Mouse (Mus musculus): ENCODE data around the gene Olfr786. TPM values are rescaled to one million over a fixed set of nuclear protein-coding genes. Genes with fewer than 3 reads are reported as not detected.

The Olfr786 gene
- not detected in 2 replicates for polyA plus RNA-seq (2016; fragmentation: Nextera tagmentation; extraction: Ambion mirVana)

DNA sequence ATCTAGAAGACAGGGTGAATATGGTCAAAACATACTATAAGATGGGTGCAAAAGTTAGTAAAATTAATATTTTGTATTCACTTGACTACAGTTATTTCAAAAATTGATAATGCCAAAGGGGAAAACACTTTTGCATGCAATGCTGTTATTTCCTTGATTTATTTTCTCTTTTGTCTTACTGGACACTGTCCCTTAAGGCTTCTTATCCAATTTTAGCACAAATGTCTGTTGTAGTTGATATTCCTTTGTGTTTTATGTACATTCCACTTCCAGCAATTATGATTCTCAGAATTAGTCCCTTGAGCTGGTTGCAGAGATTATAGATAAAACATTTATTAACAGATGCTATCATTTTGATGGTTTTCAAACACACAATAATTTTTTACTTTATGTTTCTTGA lies at the start of gene Olfr786:
TSS of gene Olfr786 (plus strand) at position 301 of the 400 bp plus-strand sequence.
- no peaks in the 10 kb centered on the region for H3K27me3 ChIP-seq (ENCODE audit: insufficient read depth, poor library complexity, severe bottlenecking)
- DNase-seq (ENCODE audit: low spot score) = no peak
- no peak within 1 kb of the TSS for H3K4me3 ChIP-seq
- H3K27ac ChIP-seq = no peak within 1 kb of the TSS
- no peaks in the 10 kb centered on the region for H3K36me3 ChIP-seq
- no peaks in the 10 kb centered on the region for H3K9me3 ChIP-seq
- H3K4me1 ChIP-seq = no peaks in the 10 kb centered on the region

DNA sequence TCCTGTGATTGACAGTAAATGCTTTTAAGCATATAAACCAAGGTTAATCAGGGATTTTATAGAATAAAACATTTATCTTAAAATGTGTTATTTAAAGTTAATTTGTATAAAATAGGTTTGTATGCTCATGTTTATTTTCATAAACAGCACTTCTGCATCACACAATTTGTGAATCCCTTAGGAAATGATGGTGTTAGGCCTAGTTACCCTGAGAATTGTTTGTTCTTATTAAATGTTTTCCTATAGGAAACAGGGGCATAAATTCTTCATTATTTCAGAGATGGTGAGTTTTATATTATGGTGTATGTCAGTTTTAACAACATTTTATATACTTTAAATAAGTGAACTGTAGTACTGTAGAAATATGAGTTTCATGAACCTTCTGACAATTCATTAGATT lies 43.3 kb upstream of the Olfr786 start, which contains the start of gene Olfr784:
TSS of gene Olfr784 (plus strand) at position 301 of the 400 bp plus-strand sequence.
- Histone ChIP-seq H3K27ac (no peak within 1 kb of the TSS), H3K27me3 (ENCODE audit: insufficient read depth, poor library complexity, severe bottlenecking) (no peaks in the 10 kb centered on the region), H3K36me3 (no peaks in the 10 kb centered on the region), H3K9me3 (no peaks in the 10 kb centered on the region), H3K4me3 (no peak within 1 kb of the TSS), H3K4me1 (no peaks in the 10 kb centered on the region)
- no peak for DNase-seq (ENCODE audit: low spot score)

DNA sequence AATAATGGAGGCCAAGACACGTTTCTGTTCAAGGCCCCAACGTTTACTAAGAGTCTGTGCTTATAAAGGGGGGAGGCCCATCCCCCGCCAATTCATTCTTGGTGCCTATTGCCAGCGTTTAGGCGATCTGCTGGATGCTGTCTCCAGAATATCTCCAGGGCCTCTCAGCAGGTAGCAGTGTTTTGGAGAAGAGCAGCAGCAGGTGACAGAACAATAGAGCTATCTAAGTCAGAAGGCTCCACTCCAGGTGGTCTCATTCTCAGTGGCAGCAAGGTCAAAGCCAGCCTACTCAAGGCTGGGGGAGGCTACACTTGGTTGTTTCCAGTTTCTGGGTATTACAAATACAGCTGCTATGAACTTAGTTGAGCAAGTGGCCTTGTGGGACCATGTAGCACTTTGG lies 26.2 kb upstream of the Olfr786 start:
- WGBS = 48% methylated on average over 5 of the region's 5 CpGs
- Histone ChIP-seq H3K27me3 (ENCODE audit: insufficient read depth, poor library complexity, severe bottlenecking) (no peaks in the 10 kb centered on the region), H3K4me1 (no peaks in the 10 kb centered on the region), H3K27ac (no peak overlapping the region), H3K36me3 (no peaks in the 10 kb centered on the region), H3K9me3 (no peaks in the 10 kb centered on the region; the same call in 1 of the 2 replicates), H3K4me3 (no peak overlapping the region)
- DNase-seq (ENCODE audit: low spot score) = no peak

DNA sequence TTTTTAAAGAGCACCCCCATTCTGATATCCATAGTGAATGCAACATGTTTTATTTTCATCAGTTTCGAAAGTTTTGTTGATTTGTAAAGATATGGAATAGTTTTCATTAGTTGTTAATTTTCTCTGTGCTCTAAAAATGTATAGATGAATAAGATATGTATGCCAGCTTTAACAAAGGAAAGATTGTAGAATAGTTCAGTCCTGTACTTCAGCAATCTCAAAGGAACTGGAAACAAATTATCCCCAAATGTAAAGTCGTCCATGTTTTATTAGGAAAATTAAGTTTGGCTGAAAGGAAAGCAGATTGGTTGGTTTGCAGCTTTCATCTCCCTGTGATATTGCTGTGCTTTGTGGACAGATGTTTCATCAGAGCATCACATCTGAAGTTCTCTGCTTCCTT lies 22.0 kb upstream of the Olfr786 start, which contains the start of gene Olfr785:
TSS of gene Olfr785 (plus strand) at position 301 of the 400 bp plus-strand sequence.
- Histone ChIP-seq H3K27ac (no peak within 1 kb of the TSS), H3K27me3 (ENCODE audit: insufficient read depth, poor library complexity, severe bottlenecking) (no peaks in the 10 kb centered on the region), H3K9me3 (no peaks in the 10 kb centered on the region), H3K4me3 (no peak within 1 kb of the TSS), H3K36me3 (no peaks in the 10 kb centered on the region), H3K4me1 (no peaks in the 10 kb centered on the region)
- WGBS = 68% methylated on average over 2 of the region's 2 CpGs
- DNase-seq (ENCODE audit: low spot score) = no peak

DNA sequence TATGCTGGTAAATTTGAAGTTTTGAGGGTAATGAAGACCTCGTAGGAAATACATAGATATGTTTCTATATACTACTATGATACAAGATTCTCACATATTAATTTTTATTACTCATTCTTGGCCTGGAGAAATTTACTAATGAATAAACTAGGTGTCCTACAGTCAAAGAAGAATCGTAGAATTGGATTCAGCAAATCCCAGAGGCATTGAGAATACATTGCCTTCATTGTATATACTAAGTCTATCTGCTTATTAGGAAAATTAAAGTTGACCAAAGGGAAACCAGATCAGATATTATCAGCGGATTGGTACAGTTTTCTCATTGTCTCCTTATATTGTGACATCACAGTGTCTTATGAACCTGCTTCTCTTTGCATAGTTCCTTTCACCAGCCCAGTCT lies 34.5 kb downstream of the Olfr786 start, which contains the start of gene Olfr787:
TSS of gene Olfr787 (plus strand) at position 301 of the 400 bp plus-strand sequence.
- no peak for DNase-seq (ENCODE audit: low spot score)
- WGBS = 75% methylated on average over 3 of the region's 3 CpGs
- H3K27me3 ChIP-seq (ENCODE audit: insufficient read depth, poor library complexity, severe bottlenecking) = no peaks in the 10 kb centered on the region
- no peak within 1 kb of the TSS for H3K27ac ChIP-seq
- H3K9me3 ChIP-seq = no peaks in the 10 kb centered on the region
- no peak within 1 kb of the TSS for H3K4me3 ChIP-seq
- no peaks in the 10 kb centered on the region for H3K4me1 ChIP-seq
- no peaks in the 10 kb centered on the region for H3K36me3 ChIP-seq

DNA sequence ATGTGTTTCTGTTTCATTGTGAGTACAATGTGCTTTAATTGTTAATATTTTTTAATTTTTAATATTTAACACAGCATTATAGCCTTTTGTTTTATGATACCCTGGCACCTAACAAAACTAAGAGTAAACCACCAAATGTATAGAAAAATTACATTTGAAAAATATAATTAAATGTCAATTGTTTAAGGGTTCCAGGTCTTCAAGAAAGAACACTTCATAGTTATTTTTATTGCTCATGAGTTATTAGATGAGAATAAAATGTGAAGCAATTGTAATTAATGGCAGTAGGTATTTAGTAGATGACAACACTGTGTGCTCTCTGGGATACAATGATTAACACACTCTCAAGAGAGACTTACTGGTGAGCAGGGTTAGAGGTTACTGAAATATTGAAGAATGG lies 43.6 kb downstream of the Olfr786 start, which contains the start of gene Olfr788:
TSS of gene Olfr788 (plus strand) at position 301 of the 400 bp plus-strand sequence.
- no peak within 1 kb of the TSS for H3K4me3 ChIP-seq
- H3K4me1 ChIP-seq = no peaks in the 10 kb centered on the region
- H3K27me3 ChIP-seq (ENCODE audit: insufficient read depth, poor library complexity, severe bottlenecking) = no peaks in the 10 kb centered on the region
- H3K36me3 ChIP-seq = no peaks in the 10 kb centered on the region
- no peak for DNase-seq (ENCODE audit: low spot score)
- no peaks in the 10 kb centered on the region for H3K9me3 ChIP-seq
- no peak within 1 kb of the TSS for H3K27ac ChIP-seq

DNA sequence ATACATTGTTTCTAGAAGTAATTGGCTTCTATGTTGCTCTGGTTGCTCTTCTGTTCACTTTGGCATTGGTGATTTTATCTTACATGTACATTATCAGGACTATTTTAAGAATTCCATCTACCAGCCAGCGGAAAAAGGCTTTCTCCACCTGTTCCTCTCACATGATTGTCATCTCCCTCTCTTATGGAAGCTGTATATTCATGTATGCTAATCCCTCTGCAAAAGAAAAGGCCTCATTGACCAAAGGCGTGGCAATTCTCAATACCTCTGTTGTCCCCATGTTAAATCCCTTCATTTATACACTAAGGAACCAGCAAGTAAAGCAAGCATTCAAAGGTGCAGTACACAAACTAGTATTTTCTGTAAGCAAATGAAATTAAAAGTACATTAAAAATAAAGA lies 46.1 kb downstream of the Olfr786 start:
- Histone ChIP-seq H3K27ac (no peak overlapping the region), H3K36me3 (no peaks in the 10 kb centered on the region), H3K4me3 (no peak overlapping the region), H3K9me3 (no peaks in the 10 kb centered on the region), H3K4me1 (no peaks in the 10 kb centered on the region), H3K27me3 (ENCODE audit: insufficient read depth, poor library complexity, severe bottlenecking) (no peaks in the 10 kb centered on the region)
- DNase-seq (ENCODE audit: low spot score) = no peak
- WGBS = 62% methylated on average over 2 of the region's 2 CpGs

DNA sequence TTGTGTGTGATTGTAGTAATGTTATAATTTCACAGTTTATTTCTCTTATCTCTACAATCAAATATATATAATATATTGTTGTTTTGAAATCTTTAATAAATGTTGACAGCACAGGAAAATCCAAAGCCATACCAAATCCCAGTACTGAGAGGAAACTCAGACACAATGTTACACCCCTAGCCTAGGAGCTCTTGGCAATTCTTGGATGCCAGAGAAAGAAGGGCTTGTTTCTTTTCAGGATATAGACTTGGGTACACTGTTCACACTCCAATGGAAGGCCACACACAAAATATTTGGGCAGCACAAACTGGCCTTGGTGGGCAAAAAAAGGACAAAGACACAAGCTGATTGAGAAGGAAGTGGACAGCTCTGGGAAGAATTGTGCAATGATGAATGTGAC lies 46.6 kb downstream of the Olfr786 start:
- no peak overlapping the region for H3K27ac ChIP-seq
- no peak for DNase-seq (ENCODE audit: low spot score)
- H3K4me1 ChIP-seq = no peaks in the 10 kb centered on the region
- no peaks in the 10 kb centered on the region for H3K27me3 ChIP-seq (ENCODE audit: insufficient read depth, poor library complexity, severe bottlenecking)
- H3K9me3 ChIP-seq = no peaks in the 10 kb centered on the region
- no peaks in the 10 kb centered on the region for H3K36me3 ChIP-seq
- no peak overlapping the region for H3K4me3 ChIP-seq

DNA sequence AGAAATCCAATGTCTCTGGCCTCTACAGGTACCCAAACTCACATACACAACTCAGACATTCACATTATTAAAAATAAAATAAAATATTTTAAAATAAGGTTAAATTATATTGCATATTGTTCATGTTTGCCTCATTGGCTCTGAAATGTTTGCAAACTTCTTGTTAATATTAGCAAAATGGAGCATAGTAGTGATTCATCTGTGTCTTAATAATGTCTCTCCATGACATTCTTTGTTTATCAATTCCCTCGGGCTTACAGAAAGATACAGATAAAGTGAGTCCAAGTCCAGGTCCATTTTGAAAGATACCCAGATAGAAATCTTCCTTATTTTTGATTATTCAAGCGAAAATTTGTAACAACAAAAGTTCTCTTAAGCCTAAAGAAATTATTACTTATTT lies 57.3 kb downstream of the Olfr786 start, which contains the start of gene Olfr789:
TSS of gene Olfr789 (plus strand) at position 301 of the 400 bp plus-strand sequence.
- H3K27me3 ChIP-seq (ENCODE audit: insufficient read depth, poor library complexity, severe bottlenecking) = no peaks in the 10 kb centered on the region
- 56% methylated on average over 2 of the region's 2 CpGs for WGBS
- H3K9me3 ChIP-seq = no peaks in the 10 kb centered on the region
- H3K4me1 ChIP-seq = no peaks in the 10 kb centered on the region
- H3K27ac ChIP-seq = no peak within 1 kb of the TSS
- H3K36me3 ChIP-seq = no peaks in the 10 kb centered on the region
- no peak within 1 kb of the TSS for H3K4me3 ChIP-seq
- no peak for DNase-seq (ENCODE audit: low spot score)

Other genes starting within 250 kb of the Olfr786 start
- gene Olfr772, start 249.4 kb upstream of the Olfr786 start, polyA plus RNA-seq (2016; fragmentation: Nextera tagmentation; extraction: Ambion mirVana) = not detected in 2 replicates
- gene Olfr773, start 239.9 kb upstream of the Olfr786 start, polyA plus RNA-seq (2016; fragmentation: Nextera tagmentation; extraction: Ambion mirVana) = not detected in 2 replicates
- not detected in 2 replicates for gene Olfr774, start 191.1 kb upstream of the Olfr786 start, polyA plus RNA-seq (2016; fragmentation: Nextera tagmentation; extraction: Ambion mirVana)
- not detected in 2 replicates for gene Olfr775, start 178.9 kb upstream of the Olfr786 start, polyA plus RNA-seq (2016; fragmentation: Nextera tagmentation; extraction: Ambion mirVana)
- gene Olfr776, start 168.2 kb upstream of the Olfr786 start, polyA plus RNA-seq (2016; fragmentation: Nextera tagmentation; extraction: Ambion mirVana) = not detected in 2 replicates
- not detected in 2 replicates for gene Olfr777, start 155.8 kb upstream of the Olfr786 start, polyA plus RNA-seq (2016; fragmentation: Nextera tagmentation; extraction: Ambion mirVana)
- not detected in 2 replicates for gene Olfr780, start 109.2 kb upstream of the Olfr786 start, polyA plus RNA-seq (2016; fragmentation: Nextera tagmentation; extraction: Ambion mirVana)
- not detected in 2 replicates for gene Olfr781, start 98.5 kb upstream of the Olfr786 start, polyA plus RNA-seq (2016; fragmentation: Nextera tagmentation; extraction: Ambion mirVana)
- not detected in 2 replicates for gene Olfr782, start 78.5 kb upstream of the Olfr786 start, polyA plus RNA-seq (2016; fragmentation: Nextera tagmentation; extraction: Ambion mirVana)
- 0.05 TPM in 1 of 2 replicates, not detected in the other for gene Olfr784, start 43.2 kb upstream of the Olfr786 start, polyA plus RNA-seq (2016; fragmentation: Nextera tagmentation; extraction: Ambion mirVana)
- not detected in 2 replicates for gene Olfr785, start 21.9 kb upstream of the Olfr786 start, polyA plus RNA-seq (2016; fragmentation: Nextera tagmentation; extraction: Ambion mirVana)
- not detected in 2 replicates for gene Olfr787, start 34.6 kb downstream of the Olfr786 start, polyA plus RNA-seq (2016; fragmentation: Nextera tagmentation; extraction: Ambion mirVana)
- gene Olfr788, start 43.7 kb downstream of the Olfr786 start, polyA plus RNA-seq (2016; fragmentation: Nextera tagmentation; extraction: Ambion mirVana) = not detected in 2 replicates
- not detected in 2 replicates for gene Olfr789, start 57.4 kb downstream of the Olfr786 start, polyA plus RNA-seq (2016; fragmentation: Nextera tagmentation; extraction: Ambion mirVana)
- not detected in 2 replicates for gene Olfr790, start 71.2 kb downstream of the Olfr786 start, polyA plus RNA-seq (2016; fragmentation: Nextera tagmentation; extraction: Ambion mirVana)
- gene Olfr791, start 94.5 kb downstream of the Olfr786 start, polyA plus RNA-seq (2016; fragmentation: Nextera tagmentation; extraction: Ambion mirVana) = not detected in 2 replicates
- gene Olfr792, start 111.9 kb downstream of the Olfr786 start, polyA plus RNA-seq (2016; fragmentation: Nextera tagmentation; extraction: Ambion mirVana) = not detected in 2 replicates
- gene Olfr794, start 140.3 kb downstream of the Olfr786 start, polyA plus RNA-seq (2016; fragmentation: Nextera tagmentation; extraction: Ambion mirVana) = not detected in 2 replicates
- gene Olfr796, start 185.3 kb downstream of the Olfr786 start, polyA plus RNA-seq (2016; fragmentation: Nextera tagmentation; extraction: Ambion mirVana) = not detected in 2 replicates
- gene Olfr798, start 200.6 kb downstream of the Olfr786 start, polyA plus RNA-seq (2016; fragmentation: Nextera tagmentation; extraction: Ambion mirVana) = not detected in 2 replicates
- gene Olfr799, start 210.2 kb downstream of the Olfr786 start, polyA plus RNA-seq (2016; fragmentation: Nextera tagmentation; extraction: Ambion mirVana) = not detected in 2 replicates
- gene Olfr800, start 230.4 kb downstream of the Olfr786 start, polyA plus RNA-seq (2016; fragmentation: Nextera tagmentation; extraction: Ambion mirVana) = not detected in 2 replicates
- gene Olfr801, start 246.6 kb downstream of the Olfr786 start, polyA plus RNA-seq (2016; fragmentation: Nextera tagmentation; extraction: Ambion mirVana) = not detected in 2 replicates

All from heart, embryonic 10.5 days (tissue).